Mouse (Mus musculus): ENCODE results near the gene Sumo3. TPM values are rescaled to one million over a fixed set of nuclear protein-coding genes. Genes with fewer than 3 reads are reported as not detected.
A peak's percentile ranks its signal among the peaks of the same experiment; 100 is the strongest.

Sumo3 gene
- total RNA-seq (2021): 100 to 1,000 TPM; 142 to 156 TPM
- long read RNA-seq, experiment 1, transcript Sumo3-201 (4 exons, 2,630 nt): major isoform, 147 of 155 reads
- long read RNA-seq, experiment 1, partial matches to known transcripts: 3 of 155 reads
- long read RNA-seq, experiment 1, other reads (novel, unspliced or antisense): 1 of 155 reads
- long read RNA-seq, experiment 2, transcript Sumo3-201 (4 exons, 2,630 nt): major isoform, 83 of 111 reads
- long read RNA-seq, experiment 2, partial matches to known transcripts: 19 of 111 reads
- long read RNA-seq, experiment 2, other reads (novel, unspliced or antisense): 5 of 111 reads

DNA sequence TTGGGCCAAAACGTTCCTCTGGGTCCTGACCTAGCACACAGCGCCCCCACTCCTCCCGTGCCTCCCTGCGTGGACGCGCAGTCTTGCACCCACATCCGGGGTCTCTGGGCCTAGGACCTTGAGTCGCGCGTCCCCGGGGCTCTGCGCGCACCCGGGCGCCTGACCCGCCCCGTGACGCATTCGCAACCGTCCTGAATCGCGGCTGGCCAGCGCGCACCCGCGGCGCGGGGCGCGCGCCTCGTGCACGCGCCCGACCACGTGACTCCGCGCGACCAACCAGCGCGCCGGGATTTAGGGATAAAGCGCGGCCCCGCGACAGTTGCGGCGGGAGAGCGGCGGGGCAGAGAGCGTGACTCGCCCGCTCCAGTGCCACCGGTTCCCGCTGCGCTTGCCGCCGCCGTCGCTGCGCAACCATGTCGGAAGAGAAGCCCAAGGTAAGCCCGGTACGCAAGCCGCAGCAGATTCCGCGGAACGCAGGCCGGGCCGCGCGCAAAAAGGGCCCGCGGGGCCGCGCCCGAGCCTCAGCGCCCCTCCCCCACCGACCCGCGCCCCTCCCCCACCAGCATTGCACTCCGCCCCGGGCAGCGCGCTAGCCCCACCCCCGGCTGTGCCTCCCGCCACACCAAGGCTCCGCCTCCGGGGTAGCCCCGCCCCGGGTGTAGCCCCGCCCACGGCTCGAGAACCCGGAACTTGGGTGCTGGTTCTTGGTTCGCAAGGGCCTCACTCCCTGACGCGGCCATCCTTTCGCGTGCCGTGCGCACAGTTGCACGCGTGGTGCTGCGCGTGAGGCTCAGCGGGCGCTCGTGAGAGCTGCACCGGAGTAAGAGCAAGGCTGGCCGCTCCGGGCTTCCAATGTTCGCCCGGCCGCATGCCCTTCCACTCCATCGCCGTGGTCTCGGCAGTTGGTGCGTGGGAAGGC is at the start of gene Sumo3, which contains the start of gene Gm49325:
Gene Sumo3, plus strand, starts transcription at position 190 of the 919 bp plus-strand sequence.
Gene Gm49325, plus strand, starts transcription at position 290 of the 919 bp plus-strand sequence.
- intact Hi-C loops (cut with DNase I): loop anchor here (1.0 kb wide), 1 partner anchor 15 kb away; no protein-coding TSS in a partner anchor

GRCm38 (mm10) chr10:77556631-77557030 is 49.3 kb upstream of the Sumo3 start:
- Histone ChIP-seq H3K27ac (no peak overlapping the region), H3K4me3 (no peak overlapping the region)
- no peak for TF ChIP-seq CTCF (IDR thresholded peaks at IDR 0.05)
- DNase-seq (ENCODE audit: extremely low spot score in 1 of 2, low spot score in 2 of 2): no peak
- intact Hi-C loops (cut with DNase I): loop anchor here (5.0 kb wide), 1 partner anchor 34 kb away; no protein-coding TSS in a partner anchor

More for the DNA sequence above, at the start of gene Sumo3, which contains the start of gene Gm49325:
- no peak for TF ChIP-seq CTCF (IDR thresholded peaks at IDR 0.05)
- Histone ChIP-seq H3K4me3 (peak within 1 kb of the TSS; percentile 94), H3K27ac (peak within 1 kb of the TSS; percentile 96)
- DNase-seq (ENCODE audit: extremely low spot score in 1 of 2, low spot score in 2 of 2): peak; percentile 92 to 94

DNA sequence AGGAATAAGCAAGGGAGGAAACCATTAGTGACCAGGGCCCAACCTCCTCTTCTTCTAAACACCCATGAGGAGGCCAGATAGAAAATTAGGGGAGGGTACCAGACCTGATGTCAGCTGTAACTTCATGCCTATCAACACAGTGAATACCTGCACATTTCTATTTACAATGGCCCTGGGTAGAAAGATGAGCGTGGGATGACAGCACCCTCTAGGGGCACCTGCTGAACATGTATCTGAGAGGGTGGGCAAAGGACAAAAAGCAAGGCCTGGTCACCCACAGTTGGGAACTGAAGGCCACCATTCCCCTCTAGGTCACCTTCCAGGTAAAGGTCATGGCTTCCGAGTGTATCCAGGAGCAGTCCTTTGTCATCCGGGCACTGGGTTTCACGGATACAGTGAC is 48.3 kb upstream of the Sumo3 start:
- intact Hi-C loops (cut with DNase I): loop anchor here (5.0 kb wide), 1 partner anchor 35 kb away; no protein-coding TSS in a partner anchor
- no peak overlapping the region for H3K4me3 ChIP-seq
- H3K27ac ChIP-seq: no peak overlapping the region
- peak; percentile 44 for TF ChIP-seq CTCF (IDR thresholded peaks at IDR 0.05)
- no peak for DNase-seq (ENCODE audit: extremely low spot score in 1 of 2, low spot score in 2 of 2)

DNA sequence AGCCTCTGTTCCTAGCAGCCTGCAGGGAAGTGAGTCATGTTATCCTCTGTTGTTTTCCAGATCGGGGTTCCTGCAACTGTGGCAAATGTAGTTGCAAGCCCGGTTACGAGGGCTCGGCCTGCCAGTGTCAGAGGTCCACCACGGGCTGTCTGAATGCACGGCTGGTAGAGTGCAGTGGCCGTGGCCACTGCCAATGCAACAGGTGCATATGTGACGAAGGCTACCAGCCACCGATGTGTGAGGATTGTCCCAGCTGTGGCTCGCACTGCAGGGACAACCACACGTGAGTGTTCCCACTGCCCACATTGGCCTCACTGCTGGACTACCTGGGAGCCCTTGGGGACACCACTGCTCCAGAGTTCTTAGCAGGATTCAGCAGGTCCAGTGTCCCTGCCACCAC is 45.8 kb upstream of the Sumo3 start:
- intact Hi-C loops (cut with DNase I): no loop called here
- no peak for TF ChIP-seq CTCF (IDR thresholded peaks at IDR 0.05)
- no peak for DNase-seq (ENCODE audit: extremely low spot score in 1 of 2, low spot score in 2 of 2)
- no peak overlapping the region for H3K4me3 ChIP-seq
- no peak overlapping the region for H3K27ac ChIP-seq

DNA sequence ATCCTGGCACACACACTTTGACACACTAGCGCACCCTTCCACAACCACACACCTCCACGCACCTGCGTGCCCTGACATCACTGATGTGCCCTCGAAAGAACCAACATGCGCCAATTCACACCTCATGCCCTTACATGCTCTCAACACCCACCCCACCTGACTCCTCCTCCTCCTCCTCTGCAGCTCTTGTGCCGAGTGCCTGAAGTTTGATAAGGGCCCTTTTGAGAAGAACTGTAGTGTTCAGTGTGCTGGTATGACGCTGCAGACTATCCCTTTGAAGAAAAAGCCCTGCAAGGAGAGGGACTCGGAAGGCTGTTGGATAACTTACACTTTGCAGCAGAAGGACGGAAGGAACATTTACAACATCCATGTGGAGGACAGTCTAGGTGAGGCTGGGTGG is 45.1 kb upstream of the Sumo3 start:
- Histone ChIP-seq H3K27ac (no peak overlapping the region), H3K4me3 (no peak overlapping the region)
- DNase-seq (ENCODE audit: extremely low spot score in 1 of 2, low spot score in 2 of 2): no peak
- no peak for TF ChIP-seq CTCF (IDR thresholded peaks at IDR 0.05)
- intact Hi-C loops (cut with DNase I): no loop called here

DNA sequence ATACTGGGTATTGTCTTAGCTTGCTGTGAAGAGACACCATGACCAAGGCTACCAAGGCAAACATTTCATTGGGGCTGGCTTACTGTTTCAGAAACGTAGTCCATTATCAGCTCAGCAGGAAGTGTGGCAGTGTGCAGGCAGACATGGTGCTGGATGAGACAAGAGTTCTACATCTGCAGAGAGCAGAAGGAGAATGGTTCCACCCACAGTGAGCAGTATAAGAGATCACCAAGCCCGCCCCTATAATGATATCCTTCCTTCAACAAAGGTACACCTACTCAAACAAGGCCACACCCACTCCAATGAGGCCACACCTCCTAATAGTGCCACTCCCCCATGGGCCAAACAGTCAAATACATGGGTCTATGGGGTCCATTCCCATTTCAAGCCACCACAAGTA is 44.4 kb upstream of the Sumo3 start:
- no peak overlapping the region for H3K4me3 ChIP-seq
- H3K27ac ChIP-seq: no peak overlapping the region
- intact Hi-C loops (cut with DNase I): no loop called here
- TF ChIP-seq CTCF (IDR thresholded peaks at IDR 0.05): no peak
- DNase-seq (ENCODE audit: extremely low spot score in 1 of 2, low spot score in 2 of 2): no peak

GRCm38 (mm10) chr10:77565005-77565404 is 40.9 kb upstream of the Sumo3 start:
- TF ChIP-seq CTCF (IDR thresholded peaks at IDR 0.05): no peak
- intact Hi-C loops (cut with DNase I): no loop called here
- H3K4me3 ChIP-seq: no peak overlapping the region
- DNase-seq (ENCODE audit: extremely low spot score in 1 of 2, low spot score in 2 of 2): no peak
- H3K27ac ChIP-seq: no peak overlapping the region

- H3K27ac ChIP-seq: no peak overlapping the region
- DNase-seq (ENCODE audit: extremely low spot score in 1 of 2, low spot score in 2 of 2): peak; percentile 75 to 81
- TF ChIP-seq CTCF (IDR thresholded peaks at IDR 0.05): peak; percentile 96
- H3K4me3 ChIP-seq: no peak overlapping the region
- intact Hi-C loops (cut with DNase I): loop anchor here (1.0 kb wide), 1 partner anchor 49 kb away; no protein-coding TSS in a partner anchor
Observed at GRCm38 (mm10) chr10:77566651-77567050, 39.2 kb upstream of the Sumo3 start.

GRCm38 (mm10) chr10:77569481-77569880 is 36.4 kb upstream of the Sumo3 start:
- H3K27ac ChIP-seq: no peak overlapping the region

GRCm38 (mm10) chr10:77569973-77570658 is 35.8 kb upstream of the Sumo3 start:
- no peak for TF ChIP-seq CTCF (IDR thresholded peaks at IDR 0.05)
- no peak for DNase-seq (ENCODE audit: extremely low spot score in 1 of 2, low spot score in 2 of 2)
- Histone ChIP-seq H3K4me3 (no peak overlapping the region), H3K27ac (no peak overlapping the region)
- intact Hi-C loops (cut with DNase I): no loop called here

More at GRCm38 (mm10) chr10:77569481-77569880, 36.4 kb upstream of the Sumo3 start:
- no peak for DNase-seq (ENCODE audit: extremely low spot score in 1 of 2, low spot score in 2 of 2)
- no peak overlapping the region for H3K4me3 ChIP-seq
- TF ChIP-seq CTCF (IDR thresholded peaks at IDR 0.05): no peak
- intact Hi-C loops (cut with DNase I): no loop called here

GRCm38 (mm10) chr10:77572225-77572624 is 33.7 kb upstream of the Sumo3 start:
- no peak for DNase-seq (ENCODE audit: extremely low spot score in 1 of 2, low spot score in 2 of 2)
- H3K27ac ChIP-seq: no peak overlapping the region
- no peak overlapping the region for H3K4me3 ChIP-seq
- intact Hi-C loops (cut with DNase I): no loop called here
- peak; percentile 10; the same call in 1 of the 2 replicates for TF ChIP-seq CTCF (IDR thresholded peaks at IDR 0.05)

Data from left cerebral cortex, adult 2 months (tissue).